Mouse (Mus musculus) MEL (cell line): ENCODE measurements at regions not wholly inside any gene's neighbourhood (a gene's known extent, or its start where the extent isn't known, plus 50 kb on each side); places are given as distances from the start of the nearest gene placed in this dataset.

Experiments used
- DNase-seq: peaks from one replicate; pipeline ENCODE4 v3.0.0; 2011; ENCODE audit warnings: low read depth, low spot score
- H3K27ac ChIP-seq: 2 replicates; pipeline ENCODE4 v1.5.1; 2012; ENCODE audit warnings: low read depth, mild to moderate bottlenecking, control low read depth, low read length, moderate library complexity; ENCODE audit not compliant: control insufficient read depth
- H3K27me3 ChIP-seq, 2 experiments: fragments of 150-350 bp in 1 of 2; sonication (generic) in 1 of 2; 2 replicates each; pipeline ENCODE4 v1.6.1; 2012; ENCODE audit warnings: low read length in 2 of 2, mild to moderate bottlenecking in 2 of 2, improper control_type of control experiment in 1 of 2, moderate library complexity in 1 of 2; ENCODE audit not compliant: insufficient read depth in 2 of 2, control insufficient read depth in 1 of 2
- H3K36me3 ChIP-seq, 2 experiments: 2 replicates each; pipeline ENCODE4 v1.6.1; 2012 to 2014; ENCODE audit warnings: low read length in 2 of 2, improper control_type of control experiment in 1 of 2, inconsistent platforms in 1 of 2, mild to moderate bottlenecking in 1 of 2; ENCODE audit not compliant: insufficient read depth in 2 of 2, control insufficient read depth in 1 of 2
- H3K4me1 ChIP-seq, 2 experiments: fragments of 150-350 bp in 1 of 2; sonication (generic) in 1 of 2; 2 replicates each; pipeline ENCODE4 v1.6.1; 2012; ENCODE audit warnings: low read length in 2 of 2, improper control_type of control experiment in 1 of 2, mild to moderate bottlenecking in 1 of 2; ENCODE audit not compliant: insufficient read depth in 2 of 2, control insufficient read depth in 1 of 2
- H3K4me3 ChIP-seq, 2 experiments: fragments of 150-350 bp in 1 of 2; sonication (generic) in 1 of 2; 2 replicates each; pipeline ENCODE4 v1.5.1; 2012; ENCODE audit warnings: low read depth in 2 of 2, low read length in 2 of 2, mild to moderate bottlenecking in 2 of 2, moderate library complexity in 2 of 2, control low read depth in 1 of 2, improper control_type of control experiment in 1 of 2; ENCODE audit not compliant: control insufficient read depth in 1 of 2, insufficient read depth in 1 of 2
- H3K79me2 ChIP-seq: 2 replicates; pipeline ENCODE4 v1.6.1; 2012; ENCODE audit warnings: mild to moderate bottlenecking, low read length, moderate library complexity; ENCODE audit not compliant: control insufficient read depth, poor library complexity, insufficient read depth
- H3K9ac ChIP-seq: 2 replicates; pipeline ENCODE4 v1.6.1; 2012; ENCODE audit warnings: low read depth, mild to moderate bottlenecking, control low read depth, low read length, moderate library complexity; ENCODE audit not compliant: control insufficient read depth, poor library complexity, severe bottlenecking
- H3K9me3 ChIP-seq: fragments of 150-350 bp; sonication (generic); replicated peaks from 2 replicates; pipeline ENCODE4 v1.6.1; 2012; ENCODE audit warnings: mild to moderate bottlenecking, low read length, improper control_type of control experiment, moderate library complexity; ENCODE audit not compliant: insufficient read depth
- BHLHE40 ChIP-seq: IDR thresholded peaks from 2 replicates; pipeline ENCODE4 v1.6.1; 2012; ENCODE audit warnings: low read depth, mild to moderate bottlenecking, inconsistent platforms, low read length, improper control_type of control experiment, borderline replicate concordance
- CHD2 ChIP-seq: IDR thresholded peaks from 2 replicates; pipeline ENCODE4 v1.6.1; 2011; ENCODE audit warnings: low read length, improper control_type of control experiment
- ELF1 ChIP-seq: IDR thresholded peaks from 2 replicates; pipeline ENCODE4 v1.6.1; 2014; ENCODE audit warnings: low read depth, mild to moderate bottlenecking, inconsistent platforms, low read length, improper control_type of control experiment, moderate library complexity
- GABPA ChIP-seq: IDR thresholded peaks from 2 replicates; pipeline ENCODE4 v1.6.1; 2012; ENCODE audit warnings: low read depth, mild to moderate bottlenecking, inconsistent platforms, low read length, improper control_type of control experiment, moderate library complexity
- GATA1 ChIP-seq: IDR thresholded peaks from 2 replicates; pipeline ENCODE4 v1.6.1; 2011; ENCODE audit warnings: low read depth, low read length, improper control_type of control experiment
- HCFC1 ChIP-seq: IDR thresholded peaks from 2 replicates; pipeline ENCODE4 v1.6.1; 2012; ENCODE audit warnings: low read depth, mild to moderate bottlenecking, inconsistent platforms, low read length, improper control_type of control experiment, moderate library complexity
- JUND ChIP-seq: IDR thresholded peaks from 2 replicates; pipeline ENCODE4 v1.6.1; 2011; ENCODE audit warnings: low read depth, mild to moderate bottlenecking, improper control_type of control experiment, low read length
- MAFK ChIP-seq: IDR thresholded peaks from 2 replicates; pipeline ENCODE4 v1.6.1; 2011; ENCODE audit warnings: low read depth, mild to moderate bottlenecking, low read length, improper control_type of control experiment, borderline replicate concordance
- MAX ChIP-seq: IDR thresholded peaks from 2 replicates; pipeline ENCODE4 v1.6.1; 2011; ENCODE audit warnings: low read length, improper control_type of control experiment
- MEF2A ChIP-seq: IDR thresholded peaks from 2 replicates; pipeline ENCODE4 v1.6.1; 2014; ENCODE audit warnings: low read depth, mild to moderate bottlenecking, inconsistent platforms, low read length, improper control_type of control experiment; ENCODE audit not compliant: poor library complexity, insufficient replicate concordance, severe bottlenecking; ENCODE audit errors: extremely low read depth
- MXI1 ChIP-seq: IDR thresholded peaks from 2 replicates; pipeline ENCODE4 v1.6.1; 2011; ENCODE audit warnings: mild to moderate bottlenecking, low read depth, low read length, improper control_type of control experiment
- MYB ChIP-seq: IDR thresholded peaks from 2 replicates; pipeline ENCODE4 v1.6.1; 2011; ENCODE audit warnings: mild to moderate bottlenecking, low read depth, low read length, improper control_type of control experiment
- NRF1 ChIP-seq: IDR thresholded peaks from 2 replicates; pipeline ENCODE4 v1.6.1; 2014; ENCODE audit warnings: low read depth, mild to moderate bottlenecking, inconsistent platforms, low read length, improper control_type of control experiment, moderate library complexity; ENCODE audit not compliant: poor library complexity, insufficient read depth, severe bottlenecking
- POLR2A ChIP-seq, 2 experiments: IDR thresholded peaks; 2 replicates each; pipeline ENCODE4 v1.6.1; 2011 to 2012; ENCODE audit warnings: low read length in 2 of 2, mild to moderate bottlenecking in 2 of 2, control low read depth in 1 of 2, improper control_type of control experiment in 1 of 2, low read depth in 1 of 2, moderate library complexity in 1 of 2; ENCODE audit not compliant: control insufficient read depth in 1 of 2, insufficient read depth in 1 of 2, poor library complexity in 1 of 2
- RCOR1 ChIP-seq: IDR thresholded peaks from 2 replicates; pipeline ENCODE4 v1.6.1; 2012; ENCODE audit warnings: low read depth, mild to moderate bottlenecking, inconsistent platforms, low read length, improper control_type of control experiment
- SIN3A ChIP-seq: IDR thresholded peaks from 2 replicates; pipeline ENCODE4 v1.6.1; 2012; ENCODE audit warnings: low read length, improper control_type of control experiment, inconsistent platforms
- TCF12 ChIP-seq: IDR thresholded peaks from 2 replicates; pipeline ENCODE4 v1.6.1; 2014; ENCODE audit warnings: low read depth, mild to moderate bottlenecking, inconsistent platforms, low read length, improper control_type of control experiment, moderate library complexity
- UBTF ChIP-seq: IDR thresholded peaks from 2 replicates; pipeline ENCODE4 v1.6.1; 2012; ENCODE audit warnings: low read depth, mild to moderate bottlenecking, inconsistent platforms, low read length, improper control_type of control experiment, moderate library complexity, borderline replicate concordance; ENCODE audit not compliant: insufficient read depth
- USF1 ChIP-seq: IDR thresholded peaks from 2 replicates; pipeline ENCODE4 v1.6.1; 2014; ENCODE audit warnings: low read depth, mild to moderate bottlenecking, inconsistent platforms, low read length, improper control_type of control experiment, moderate library complexity
- ZC3H11A ChIP-seq: IDR thresholded peaks from 2 replicates; pipeline ENCODE4 v1.6.1; 2012; ENCODE audit warnings: low read depth, mild to moderate bottlenecking, inconsistent platforms, low read length, improper control_type of control experiment
- ZNF384 ChIP-seq: IDR thresholded peaks from 2 replicates; pipeline ENCODE4 v1.6.1; 2012; ENCODE audit warnings: low read depth, mild to moderate bottlenecking, inconsistent platforms, low read length, improper control_type of control experiment

- no peak overlapping the region for H3K27ac ChIP-seq
- H3K4me3 ChIP-seq = no peak overlapping the region
- no peak for DNase-seq
- H3K9ac ChIP-seq = no peak overlapping the region
- no peaks in the 10 kb centered on the region for H3K27me3 ChIP-seq
- no peaks in the 10 kb centered on the region for H3K36me3 ChIP-seq
- no peaks in the 10 kb centered on the region for H3K9me3 ChIP-seq
- H3K4me1 ChIP-seq = no peaks in the 10 kb centered on the region
- TF ChIP-seq MXI1 = no peak
- TF ChIP-seq NRF1 = no peak
- no peak for TF ChIP-seq GABPA
- no peak for TF ChIP-seq MAX
- H3K79me2 ChIP-seq = no peaks in the 10 kb centered on the region
These were observed 137.5 kb upstream of the Sulf2 start for GRCm38 (mm10) chr2:166292987-166293386.

GRCm38 (mm10) chr2:166291266-166291665, 135.8 kb upstream of the Sulf2 start:
- H3K27ac ChIP-seq = no peak overlapping the region
- H3K79me2 ChIP-seq = no peaks in the 10 kb centered on the region
- no peaks in the 10 kb centered on the region for H3K4me1 ChIP-seq
- no peak overlapping the region for H3K9ac ChIP-seq
- H3K4me3 ChIP-seq = no peak overlapping the region
- DNase-seq = no peak
- H3K27me3 ChIP-seq = no peaks in the 10 kb centered on the region
- no peak for TF ChIP-seq ZNF384
- TF ChIP-seq MAFK = no peak
- TF ChIP-seq ZC3H11A = no peak
- no peaks in the 10 kb centered on the region for H3K36me3 ChIP-seq
- no peaks in the 10 kb centered on the region for H3K9me3 ChIP-seq

- no peaks in the 10 kb centered on the region for H3K36me3 ChIP-seq
- no peaks in the 10 kb centered on the region for H3K27me3 ChIP-seq
- no peaks in the 10 kb centered on the region for H3K79me2 ChIP-seq
- no peak for DNase-seq
- H3K4me1 ChIP-seq = no peaks in the 10 kb centered on the region
- no peak overlapping the region for H3K9ac ChIP-seq
- no peak overlapping the region for H3K4me3 ChIP-seq
- H3K9me3 ChIP-seq = no peaks in the 10 kb centered on the region
- no peak for TF ChIP-seq MEF2A
- TF ChIP-seq SIN3A = no peak
- no peak for TF ChIP-seq POLR2A (IDR thresholded peaks at IDR 0.05; ENCODE audit: control insufficient read depth in 1 of 2, insufficient read depth in 1 of 2, low read depth in 1 of 2, low read length in 2 of 2, poor library complexity in 1 of 2)
- no peak for TF ChIP-seq RCOR1
- TF ChIP-seq TCF12 = no peak
- TF ChIP-seq GABPA = no peak
- no peak for TF ChIP-seq GATA1
- TF ChIP-seq BHLHE40 = no peak
- no peak for TF ChIP-seq UBTF
- no peak for TF ChIP-seq CHD2
- no peak for TF ChIP-seq JUND
- TF ChIP-seq USF1 = no peak
- TF ChIP-seq MYB = no peak
- TF ChIP-seq HCFC1 = no peak
- no peak for TF ChIP-seq ELF1
- H3K27ac ChIP-seq = no peak overlapping the region
These were observed 135.4 kb upstream of the Sulf2 start for GRCm38 (mm10) chr2:166290826-166291225.
